Mouse (Mus musculus): Measurements from ENCODE around the gene Ptx4.

The Ptx4 gene

GRCm38 (mm10) chr17:25139960-25140359, 19.4 kb downstream of the Ptx4 start:
- CTCF ChIA-PET = interaction anchor here (0.6 to 1.5 kb wide), 16 partner anchors 10 to 1369 kb away, joined by 3 to 12 read pairs (median 4); partner anchors contain the start of gene Tmem204 (in 1 of the 4)
- POLR2A ChIA-PET = interaction anchor here in 2 of 4 experiments (0.6 to 2.6 kb wide), 11 partner anchors 10 to 717 kb away, joined by 3 to 7 read pairs (median 3); partner anchors contain the start of gene BC003965 (in 1 of the 2)

- ChIA-PET POLR2A (interaction anchor here in 1 of 4 experiments (0.9 to 1.8 kb wide), 7 partner anchors 9 to 81 kb away, joined by 3 to 5 read pairs (median 4); partner anchors contain the start of gene BC003965), CTCF (no interaction called here)
Measured at GRCm38 (mm10) chr17:25162161-25162560, 41.6 kb downstream of the Ptx4 start, which contains the start of gene Ccdc154. Gene Ccdc154, plus strand, starts transcription at chr17:25162461.

- POLR2A ChIA-PET = interaction anchor here (0.6 to 1.8 kb wide), 15 partner anchors 8 to 405 kb away, joined by 3 to 6 read pairs (median 4); partner anchors contain the start of genes BC003965 (in 3 of the 4), Gm38655 (in 1 of the 4) and Mapk8ip3 (in 1 of the 4)
- CTCF ChIA-PET = interaction anchor here in 1 of 4 experiments (1.0 to 1.4 kb wide), 2 partner anchors 39 to 46 kb away, joined by 3 to 4 read pairs; no protein-coding TSS in a partner anchor
Measured at GRCm38 (mm10) chr17:25163387-25163786, 42.8 kb downstream of the Ptx4 start.

GRCm38 (mm10) chr17:25164770-25165169, 44.2 kb downstream of the Ptx4 start:
- ChIA-PET CTCF (interaction anchor here in 2 of 4 experiments (0.5 to 1.4 kb wide), 2 partner anchors 48 to 1104 kb away, joined by 3 to 4 read pairs; no protein-coding TSS in a partner anchor), POLR2A (interaction anchor here in 2 of 4 experiments (1.7 to 5.4 kb wide), 3 partner anchors 19 to 228 kb away, joined by 4 to 35 read pairs (median 20); partner anchors contain the start of genes BC003965 (in 2 of the 2) and Mapk8ip3 (in 1 of the 2))

- POLR2A ChIA-PET = interaction anchor here in 2 of 4 experiments (1.0 to 5.4 kb wide), 5 partner anchors 11 to 20 kb away, joined by 3 to 35 read pairs (median 7); partner anchors contain the start of gene BC003965 (in 2 of the 2)
Measured at GRCm38 (mm10) chr17:25165970-25166671, 45.6 kb downstream of the Ptx4 start.

GRCm38 (mm10) chr17:25169706-25170105, 49.1 kb downstream of the Ptx4 start:
- ChIA-PET CTCF (interaction anchor here in 1 of 4 experiments (0.7 kb wide), 1 partner anchor 87 kb away, joined by 3 read pairs; no protein-coding TSS in a partner anchor), POLR2A (interaction anchor here in 3 of 4 experiments (0.6 to 5.4 kb wide), 5 partner anchors 14 to 345 kb away, joined by 3 to 35 read pairs (median 4); partner anchors contain the start of genes BC003965 (in 1 of the 3) and Ube2i (in 1 of the 3))

More at GRCm38 (mm10) chr17:25165970-25166671, 45.6 kb downstream of the Ptx4 start:
- CTCF ChIA-PET = interaction anchor here in 2 of 4 experiments (0.7 to 0.9 kb wide), 2 partner anchors 13 to 26 kb away, joined by 3 to 4 read pairs; no protein-coding TSS in a partner anchor

- CTCF ChIA-PET = interaction anchor here in 1 of 4 experiments (0.7 kb wide), 1 partner anchor 659 kb away, joined by 3 read pairs; no protein-coding TSS in a partner anchor
- POLR2A ChIA-PET = interaction anchor here (0.6 to 2.5 kb wide), 11 partner anchors 10 to 1080 kb away, joined by 3 to 20 read pairs (median 4); partner anchors contain the start of genes BC003965 (in 3 of the 4) and Ccdc154 (in 1 of the 4)
Measured at GRCm38 (mm10) chr17:25172558-25172957, 52.0 kb downstream of the Ptx4 start.
